Mouse (Mus musculus): ENCODE measurements around the gene 4930432K21Rik. TPM values are rescaled to one million over a fixed set of nuclear protein-coding genes. Genes with fewer than 3 reads are reported as not detected.

Gene 4930432K21Rik
- 1.4 and 1.6 TPM in 2 replicates for polyA plus RNA-seq (2015; fragmentation: Nextera tagmentation; extraction: Ambion mirVana)

DNA sequence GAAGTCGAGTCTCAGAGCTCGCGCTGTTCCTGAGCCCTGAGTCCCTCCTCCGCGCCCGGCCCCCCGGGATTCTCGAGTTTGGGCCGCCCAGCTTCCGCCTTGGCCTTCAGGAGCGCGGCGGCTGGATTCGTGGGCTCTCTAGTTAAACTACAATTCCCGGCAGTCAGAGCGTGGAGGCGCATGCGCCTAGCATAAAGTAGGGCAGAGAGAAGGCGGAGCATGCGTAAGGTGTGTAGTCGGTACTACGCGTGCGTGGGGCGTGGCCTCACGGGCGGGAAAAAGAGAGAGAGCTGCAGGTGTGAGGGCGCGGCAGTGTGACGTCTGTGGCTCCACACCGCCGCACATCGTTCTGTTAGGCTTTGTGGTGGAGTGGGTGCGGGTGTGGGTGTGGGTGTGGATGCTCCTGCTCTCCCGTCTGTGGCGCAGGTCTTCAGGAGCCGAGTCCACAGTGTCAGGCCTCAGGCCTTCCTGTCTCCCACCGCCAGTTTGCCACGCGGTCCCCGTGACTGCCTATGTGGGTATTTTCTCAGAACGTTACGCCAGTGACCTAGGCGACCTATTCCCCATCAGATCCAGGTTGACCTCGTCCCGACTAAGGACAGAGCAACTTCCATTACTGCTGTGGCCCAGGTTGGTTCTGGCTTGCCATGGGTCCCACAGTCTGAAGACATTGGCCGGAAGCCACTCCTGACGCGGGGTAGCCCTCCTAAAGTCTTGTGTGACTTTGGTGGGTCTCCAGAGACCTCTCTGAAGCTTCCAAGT is at the start of gene 4930432K21Rik, which contains the start of gene Cc2d1a:
Gene 4930432K21Rik, plus strand, starts transcription at position 257 of the 762 bp plus-strand sequence.
Gene Cc2d1a, minus strand, starts transcription at position 168 of the 762 bp plus-strand sequence.
- H3K4me2 ChIP-seq, result peak within 1 kb of the TSS; percentile 84
- WGBS, result 16% methylated on average over 49 of the region's 49 CpGs
- H3K36me3 ChIP-seq, result peaks cover 26% of the 10 kb centered on the region
- no peaks in the 10 kb centered on the region for H3K9me3 ChIP-seq
- peak within 1 kb of the TSS; percentile 73 for H3K4me3 ChIP-seq
- ATAC-seq (ENCODE audit: low read depth), result peak; percentile 95
- peaks cover 28% of the 10 kb centered on the region for H3K4me1 ChIP-seq (replicated peaks)
- H3K27me3 ChIP-seq, result no peaks in the 10 kb centered on the region
- H3K9ac ChIP-seq, result peak within 1 kb of the TSS; percentile 91
- no peak within 1 kb of the TSS for H3K27ac ChIP-seq (replicated peaks)

GRCm38 (mm10) chr8:84098376-84098775 is 49.4 kb upstream of the 4930432K21Rik start:
- no peak overlapping the region for H3K4me3 ChIP-seq
- 89% methylated on average over 7 of the region's 7 CpGs for WGBS
- no peak for ATAC-seq (ENCODE audit: low read depth)
- peaks cover 91% of the 10 kb centered on the region for H3K36me3 ChIP-seq
- peaks cover 30% of the 10 kb centered on the region for H3K4me1 ChIP-seq (replicated peaks)
- no peak overlapping the region for H3K9ac ChIP-seq
- no peak overlapping the region for H3K27ac ChIP-seq (replicated peaks)
- H3K4me2 ChIP-seq, result no peak overlapping the region
- no peaks in the 10 kb centered on the region for H3K27me3 ChIP-seq
- no peaks in the 10 kb centered on the region for H3K9me3 ChIP-seq

DNA sequence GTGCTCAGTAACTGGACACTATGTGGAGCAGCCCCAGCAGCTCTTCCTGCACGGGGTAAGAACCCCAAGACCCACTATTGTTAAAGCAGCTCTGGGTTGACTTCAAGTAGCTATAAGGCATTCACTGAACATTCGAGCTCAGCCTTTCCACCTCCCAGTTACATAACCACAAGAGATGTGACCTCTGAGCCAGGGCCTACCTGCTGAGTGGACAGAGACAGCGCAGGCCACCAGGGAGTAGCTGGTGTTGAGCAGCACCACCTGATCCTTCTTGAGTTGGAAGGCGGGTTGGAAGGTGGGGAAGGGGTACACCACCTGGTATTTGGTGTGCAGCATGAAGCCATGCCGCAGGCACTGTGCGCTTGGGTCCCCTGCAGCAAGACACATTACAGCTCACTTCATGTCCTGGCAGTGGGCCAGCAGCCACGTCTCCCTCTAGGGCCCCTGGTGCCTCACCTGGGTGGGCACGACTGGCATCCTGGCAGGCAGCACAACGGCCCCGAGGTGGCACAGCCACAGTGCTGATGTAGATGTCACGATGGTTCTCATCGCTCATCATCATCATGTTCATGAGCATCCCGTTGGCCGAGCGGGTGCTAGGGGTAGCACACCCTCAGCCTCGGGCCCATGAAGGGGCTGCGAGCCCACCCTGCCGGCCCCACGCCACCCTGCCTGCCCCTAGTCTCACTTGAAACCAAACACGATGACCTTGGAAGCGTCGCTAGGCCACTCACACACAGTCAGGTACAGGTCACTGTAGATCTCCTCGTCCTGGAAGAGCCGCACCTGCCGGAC is 46.2 kb upstream of the 4930432K21Rik start:
- peaks cover 59% of the 10 kb centered on the region for H3K36me3 ChIP-seq

GRCm38 (mm10) chr8:84103601-84104000 is 44.2 kb upstream of the 4930432K21Rik start:
- no peaks in the 10 kb centered on the region for H3K27me3 ChIP-seq
- H3K36me3 ChIP-seq, result peaks cover 40% of the 10 kb centered on the region
- peak overlapping the region; percentile 94 for H3K27ac ChIP-seq (replicated peaks)
- WGBS, result 40% methylated on average over 3 of the region's 3 CpGs
- ATAC-seq (ENCODE audit: low read depth), result no peak
- H3K9ac ChIP-seq, result peak overlapping the region; percentile 82
- H3K4me2 ChIP-seq, result peak overlapping the region; percentile 86
- no peaks in the 10 kb centered on the region for H3K9me3 ChIP-seq
- H3K4me1 ChIP-seq (replicated peaks), result peaks cover 47% of the 10 kb centered on the region
- H3K4me3 ChIP-seq, result peak overlapping the region; percentile 58

More for the DNA sequence above, 46.2 kb upstream of the 4930432K21Rik start:
- no peak overlapping the region for H3K4me3 ChIP-seq
- H3K4me1 ChIP-seq (replicated peaks), result peaks cover 47% of the 10 kb centered on the region
- no peaks in the 10 kb centered on the region for H3K9me3 ChIP-seq
- H3K27me3 ChIP-seq, result no peaks in the 10 kb centered on the region
- ATAC-seq (ENCODE audit: low read depth), result no peak
- 0 out of 2 replicates have a peak overlapping the region, but pooled peaks have one; percentile 82 for H3K9ac ChIP-seq
- 0 out of 2 replicates have a peak overlapping the region, but pooled peaks have one; percentile 86 for H3K4me2 ChIP-seq
- no peak overlapping the region for H3K27ac ChIP-seq (replicated peaks)
- WGBS, result 92% methylated on average over 25 of the region's 25 CpGs

GRCm38 (mm10) chr8:84104221-84104620 is 43.6 kb upstream of the 4930432K21Rik start:
- Histone ChIP-seq H3K4me3 (peak overlapping the region; percentile 58), H3K4me2 (peak overlapping the region; percentile 86), H3K36me3 (peaks cover 33% of the 10 kb centered on the region), H3K9ac (peak overlapping the region; percentile 82), H3K4me1 (replicated peaks) (peaks cover 47% of the 10 kb centered on the region), H3K9me3 (no peaks in the 10 kb centered on the region), H3K27ac (replicated peaks) (peak overlapping the region; percentile 94), H3K27me3 (no peaks in the 10 kb centered on the region)
- under 1% methylated on average over 28 of the region's 29 CpGs for WGBS
- peak; percentile 89 for ATAC-seq (ENCODE audit: low read depth)

DNA sequence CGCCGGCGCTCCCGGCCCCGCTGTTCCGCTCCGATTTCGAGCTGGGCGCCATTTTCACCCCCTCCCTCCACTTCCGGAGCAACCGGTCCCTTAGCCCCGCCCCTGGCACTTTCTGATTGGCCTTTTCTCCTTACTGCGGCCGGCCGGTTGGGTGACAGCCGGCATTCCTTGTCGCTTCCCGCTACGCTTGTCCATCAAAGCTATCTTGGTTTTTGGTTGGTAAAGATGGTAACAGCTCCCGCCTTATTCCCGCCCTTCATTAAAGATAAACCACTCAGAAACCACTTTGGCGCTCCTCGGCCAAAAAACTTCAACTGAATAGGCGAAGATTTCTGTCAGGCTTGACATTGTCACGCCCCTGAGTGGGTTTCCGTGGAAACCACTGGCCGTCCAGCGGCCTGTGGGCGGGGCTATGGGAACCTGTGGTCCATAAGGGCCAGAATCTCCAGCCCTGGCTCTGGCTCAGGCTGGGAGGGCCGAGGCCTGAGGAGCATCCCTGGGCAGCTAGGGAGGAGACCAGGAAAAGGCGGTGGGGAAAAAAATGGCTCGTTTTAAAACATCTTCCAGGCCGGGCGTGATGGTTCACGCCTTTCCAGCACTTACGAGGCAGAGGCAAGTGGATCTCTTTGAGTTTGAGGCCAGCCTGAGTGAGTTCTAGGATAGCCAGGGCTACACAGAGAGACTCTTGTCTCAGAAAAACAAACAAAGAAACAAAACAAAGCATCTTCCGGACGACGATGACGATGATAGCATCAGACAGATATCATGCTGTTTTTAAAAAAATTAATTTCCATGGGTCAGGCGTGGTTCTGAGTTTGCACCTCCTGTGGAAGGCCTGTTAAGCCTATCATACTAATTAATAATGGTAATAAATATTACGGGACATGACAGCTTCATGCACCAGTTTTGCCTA is 42.9 kb upstream of the 4930432K21Rik start, which contains the start of gene Dcaf15:
Gene Dcaf15, minus strand, starts transcription at position 72 of the 913 bp plus-strand sequence.
- WGBS, result 6% methylated on average over 42 of the region's 42 CpGs
- H3K36me3 ChIP-seq, result peaks cover 26% of the 10 kb centered on the region

GRCm38 (mm10) chr8:84105676-84106075 is 42.1 kb upstream of the 4930432K21Rik start:
- H3K27me3 ChIP-seq, result no peaks in the 10 kb centered on the region
- H3K4me3 ChIP-seq, result peak overlapping the region; percentile 38
- H3K9me3 ChIP-seq, result no peaks in the 10 kb centered on the region
- peak overlapping the region; percentile 87 for H3K27ac ChIP-seq (replicated peaks)
- ATAC-seq (ENCODE audit: low read depth), result no peak
- H3K9ac ChIP-seq, result 0 out of 2 replicates have a peak overlapping the region, but pooled peaks have one; percentile 60
- WGBS, result 70% methylated on average over 2 of the region's 2 CpGs
- peak overlapping the region; percentile 54 for H3K4me2 ChIP-seq
- H3K36me3 ChIP-seq, result peaks cover 19% of the 10 kb centered on the region
- H3K4me1 ChIP-seq (replicated peaks), result peaks cover 41% of the 10 kb centered on the region

More for the DNA sequence above, 42.9 kb upstream of the 4930432K21Rik start, which contains the start of gene Dcaf15:
- peak within 1 kb of the TSS; percentile 94 for H3K27ac ChIP-seq (replicated peaks)
- H3K9me3 ChIP-seq, result no peaks in the 10 kb centered on the region
- peak within 1 kb of the TSS; percentile 86 for H3K4me2 ChIP-seq
- peak within 1 kb of the TSS; percentile 58 for H3K4me3 ChIP-seq
- no peaks in the 10 kb centered on the region for H3K27me3 ChIP-seq
- peaks cover 46% of the 10 kb centered on the region for H3K4me1 ChIP-seq (replicated peaks)
- peak within 1 kb of the TSS; percentile 82 for H3K9ac ChIP-seq
- peak; percentile 96 for ATAC-seq (ENCODE audit: low read depth)

GRCm38 (mm10) chr8:84106216-84107040 is 41.4 kb upstream of the 4930432K21Rik start:
- WGBS, result 97% methylated on average over 5 of the region's 6 CpGs
- no peak for ATAC-seq (ENCODE audit: low read depth)

GRCm38 (mm10) chr8:84115646-84116045 is 32.2 kb upstream of the 4930432K21Rik start:
- no peak overlapping the region for H3K9ac ChIP-seq
- 87% methylated on average over 6 of the region's 6 CpGs for WGBS
- H3K4me1 ChIP-seq (replicated peaks), result no peaks in the 10 kb centered on the region
- H3K27ac ChIP-seq (replicated peaks), result no peak overlapping the region
- H3K4me3 ChIP-seq, result no peak overlapping the region
- H3K4me2 ChIP-seq, result no peak overlapping the region
- ATAC-seq (ENCODE audit: low read depth), result no peak
- H3K27me3 ChIP-seq, result no peaks in the 10 kb centered on the region
- no peaks in the 10 kb centered on the region for H3K36me3 ChIP-seq
- H3K9me3 ChIP-seq, result no peaks in the 10 kb centered on the region

More at GRCm38 (mm10) chr8:84106216-84107040, 41.4 kb upstream of the 4930432K21Rik start:
- H3K9me3 ChIP-seq, result no peaks in the 10 kb centered on the region
- no peak overlapping the region for H3K4me2 ChIP-seq
- H3K4me1 ChIP-seq (replicated peaks), result peaks cover 36% of the 10 kb centered on the region
- H3K9ac ChIP-seq, result no peak overlapping the region
- H3K36me3 ChIP-seq, result peaks cover 13% of the 10 kb centered on the region
- no peaks in the 10 kb centered on the region for H3K27me3 ChIP-seq
- no peak overlapping the region for H3K27ac ChIP-seq (replicated peaks)
- H3K4me3 ChIP-seq, result no peak overlapping the region

GRCm38 (mm10) chr8:84122151-84122550 is 25.7 kb upstream of the 4930432K21Rik start:
- Histone ChIP-seq H3K9me3 (no peaks in the 10 kb centered on the region), H3K27ac (replicated peaks) (no peak overlapping the region), H3K9ac (no peak overlapping the region), H3K4me2 (no peak overlapping the region), H3K27me3 (no peaks in the 10 kb centered on the region), H3K4me1 (replicated peaks) (no peaks in the 10 kb centered on the region), H3K4me3 (no peak overlapping the region), H3K36me3 (no peaks in the 10 kb centered on the region)
- 86% methylated on average over 3 of the region's 3 CpGs for WGBS
- no peak for ATAC-seq (ENCODE audit: low read depth)

Measured in neural tube, embryonic 13.5 days (tissue).